Mouse (Mus musculus) stomach, postnatal 0 days (tissue): Measurements from ENCODE around the gene Zfp46.

ENCODE experiments used
- CTCF ChIP-seq: IDR thresholded peaks from 2 replicates; pipeline ENCODE4 v1.5.1; 2016; ENCODE audit warnings: antibody characterized with exemption, low read depth, mild to moderate bottlenecking, moderate library complexity
- EP300 ChIP-seq: optimal IDR thresholded peaks from 2 replicates; pipeline ENCODE3; 2016; ENCODE audit warnings: antibody characterized with exemption

DNA sequence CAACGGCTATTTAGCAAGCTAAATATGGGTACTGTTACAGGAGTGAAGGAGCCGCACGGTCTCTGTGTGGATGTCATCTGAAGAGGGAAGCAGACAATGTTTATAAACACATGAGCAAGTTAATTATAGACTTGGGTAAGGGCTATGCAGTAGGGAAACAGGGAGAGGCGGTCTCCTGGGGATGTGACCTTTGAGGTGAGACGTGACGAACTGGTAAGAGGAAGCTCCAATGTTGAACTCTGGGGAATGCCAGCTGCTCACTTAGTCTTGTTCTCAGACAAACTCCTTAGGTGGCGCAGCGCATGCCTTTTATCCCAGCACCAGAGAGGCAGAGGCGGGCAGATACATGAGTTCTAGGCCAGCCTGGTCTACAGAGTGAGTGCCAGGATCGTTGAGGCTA, 22.6 kb upstream of the Zfp46 start:
- TF ChIP-seq EP300 (no peak), CTCF (no peak)
